18 mouse cellular contexts compared by ENCODE assay signal in genomic region chr6:137670820-137671219, GRCm38 (mm10). TPM values are rescaled to one million over a fixed set of nuclear protein-coding genes. Genes with fewer than 3 reads are reported as not detected.
A peak's percentile ranks its signal among the peaks of the same experiment; 100 is the strongest.
DNase-seq lines count a peak whose midpoint lies in the region.
"Had no signal": no experiment of that assay in that cellular context is flagged by ENCODE, and none has a peak within 500 bp of the region (broad histone marks: within the 10 kb centered on the region; RNA-seq: fewer than 3 reads in every experiment).

No protein-coding gene starts in this region.

- intact Hi-C loops in heart, postnatal 25 days (cut with DNase I), result no loop called here

- DNase-seq in heart, adult 11 months, result peak; percentile 2
- DNase-seq in heart, postnatal 25 days (ENCODE audit: low spot score), result no peak
- DNase-seq in ES-CJ7 (ENCODE audit: low read depth, low spot score) (peak; percentile 62), R1 (ENCODE audit: low read depth, low spot score) (peak; percentile 84), liver (no peak)
- DNase-seq in embryo, embryonic 10.5 days (ENCODE audit: low spot score), result no peak
- DNase-seq in right cerebral cortex, adult 18-20 months, result no peak
- DNase-seq: adrenal gland, adult 2 months; adrenal gland, postnatal 10 days; adrenal gland, postnatal 25 days; B cell, adult 2 months; cerebellum, adult 11 months; cerebellum, adult 18-20 months; cerebellum, adult 8-10 months; cerebellum, adult 9-11 months; cerebellum, postnatal 14 days; cerebellum, postnatal 36 days; forebrain, postnatal 0 days had no signal

RNA-seq across cellular contexts. Expression of gene Eps8, which starts 16.1 kb away (rescaled TPM):
- total RNA-seq in heart, postnatal 25 days (2021), result 10 to 100 TPM; 14.0 to 17.9 TPM

Comparison
In these comparisons a context has a peak if more than half of its experiments do, and no peak if none do; other contexts are left out.
1. DNase-seq: peak in heart, adult 11 months (single experiment), ES-CJ7 (single experiment) and R1 (single experiment); none in heart, postnatal 25 days (single experiment), embryo, embryonic 10.5 days (single experiment), liver (single experiment) and right cerebral cortex, adult 18-20 months (single experiment).